Mouse (Mus musculus): ENCODE measurements at regions not wholly inside any gene's neighbourhood (a gene's known extent, or its start where the extent isn't known, plus 50 kb on each side); places are given as distances from the start of the nearest gene placed in this dataset.

GRCm38 (mm10) chr3:117520461-117520860 lies 54.2 kb upstream of the Plppr5 start:
- DNase-seq (ENCODE audit: low read depth, low spot score) = no peak

GRCm38 (mm10) chr3:117508090-117508489 lies 66.5 kb upstream of the Plppr5 start:
- DNase-seq (ENCODE audit: low read depth, low spot score) = no peak

GRCm38 (mm10) chr3:117506151-117506723 lies 68.4 kb upstream of the Plppr5 start:
- DNase-seq (ENCODE audit: low read depth, low spot score) = no peak

GRCm38 (mm10) chr3:117501107-117501506 lies 73.5 kb upstream of the Plppr5 start:
- no peak for DNase-seq (ENCODE audit: low read depth, low spot score)

GRCm38 (mm10) chr3:117498138-117498897 lies 76.3 kb upstream of the Plppr5 start:
- DNase-seq (ENCODE audit: low read depth, low spot score) = peak; percentile 49

GRCm38 (mm10) chr3:117494118-117494517 lies 80.5 kb upstream of the Plppr5 start:
- DNase-seq (ENCODE audit: low read depth, low spot score) = peak; percentile 62

- no peak for DNase-seq (ENCODE audit: low read depth, low spot score)
Measured at GRCm38 (mm10) chr3:117487281-117488027, 87.2 kb upstream of the Plppr5 start.

- no peak for DNase-seq (ENCODE audit: low read depth, low spot score)
Measured at GRCm38 (mm10) chr3:117486351-117486750, 88.3 kb upstream of the Plppr5 start.

- DNase-seq (ENCODE audit: low read depth, low spot score) = no peak
Measured at GRCm38 (mm10) chr3:117480131-117480530, 94.5 kb upstream of the Plppr5 start.

GRCm38 (mm10) chr3:117459507-117459906 lies 98.8 kb upstream of the Plppr4 start:
- DNase-seq (ENCODE audit: low read depth, low spot score) = no peak

- no peak for DNase-seq (ENCODE audit: low read depth, low spot score)
Measured at GRCm38 (mm10) chr3:117450559-117450958, 89.9 kb upstream of the Plppr4 start.

- no peak for DNase-seq (ENCODE audit: low read depth, low spot score)
Measured at GRCm38 (mm10) chr3:117441887-117442286, 81.2 kb upstream of the Plppr4 start.

- DNase-seq (ENCODE audit: low read depth, low spot score) = no peak
Measured at GRCm38 (mm10) chr3:117440294-117440693, 79.6 kb upstream of the Plppr4 start.

- peak; percentile 67 for DNase-seq (ENCODE audit: low read depth, low spot score)
Measured at GRCm38 (mm10) chr3:117438473-117439114, 77.9 kb upstream of the Plppr4 start.

- DNase-seq (ENCODE audit: low read depth, low spot score) = no peak
Measured at GRCm38 (mm10) chr3:117424526-117424925, 63.9 kb upstream of the Plppr4 start.

GRCm38 (mm10) chr3:117412896-117413747 lies 52.4 kb upstream of the Plppr4 start:
- DNase-seq (ENCODE audit: low read depth, low spot score) = no peak

Data from R1 (cell line).